Mouse (Mus musculus) NIH3T3 (cell line): ENCODE data around the gene Ncbp3.
A peak's percentile ranks its signal among the peaks of the same experiment; 100 is the strongest.

Source experiments
- DNase-seq: peaks from one replicate; pipeline ENCODE4 v3.0.0-alpha.2; 2012; ENCODE audit warnings: low read depth

Ncbp3 gene

GRCm38 (mm10) chr11:73137591-73138501, 90.3 kb downstream of the Ncbp3 start, which contains the start of gene Haspin:
Gene Haspin, minus strand, starts transcription at chr11:73138294.
- peak; percentile 96 for DNase-seq
